In genomic region chr1:193349702-193350545, GRCm38 (mm10) we compare ENCODE assay signal across 27 mouse cellular contexts. TPM values are rescaled to one million over a fixed set of nuclear protein-coding genes. Genes with fewer than 3 reads are reported as not detected.
DNase-seq lines count a peak whose midpoint lies in the region; ATAC-seq lines count a peak whose summit lies in the region.
"Had no signal": no experiment of that assay in that cellular context is flagged by ENCODE, and none has a peak within 500 bp of the region (broad histone marks: within the 10 kb centered on the region; RNA-seq: fewer than 3 reads in every experiment).

No protein-coding gene starts in this region.

- no peak overlapping the region for H3K27ac ChIP-seq in kidney, embryonic 15.5 days
- H3K27ac ChIP-seq: heart, embryonic 13.5 days; hindbrain, embryonic 15.5 days; intestine, embryonic 15.5 days; liver, embryonic 15.5 days; stomach, postnatal 0 days had no signal

- H3K36me3 ChIP-seq in kidney, embryonic 15.5 days, result peaks cover 10% of the 10 kb centered on the region
- H3K36me3 ChIP-seq: G1E; intestine, embryonic 15.5 days; liver, embryonic 15.5 days had no signal

- H3K4me2 ChIP-seq in kidney, embryonic 15.5 days, result no peak overlapping the region
- H3K4me2 ChIP-seq: heart, embryonic 13.5 days; hindbrain, embryonic 15.5 days; intestine, embryonic 15.5 days; liver, embryonic 15.5 days; lung, embryonic 14.5 days had no signal

- no peak overlapping the region for H3K4me3 ChIP-seq in kidney, embryonic 15.5 days (replicated peaks)
- H3K4me3 ChIP-seq: erythroblast, embryonic 14.5 days; heart, embryonic 13.5 days; hindbrain, embryonic 15.5 days; intestine, embryonic 15.5 days; liver, embryonic 15.5 days had no signal

- H3K9me3 ChIP-seq in kidney, embryonic 15.5 days (replicated peaks), result no peaks in the 10 kb centered on the region
- H3K9me3 ChIP-seq: G1E; heart, embryonic 13.5 days; hindbrain, embryonic 15.5 days; intestine, embryonic 15.5 days; liver, embryonic 15.5 days had no signal

- H3K4me1 ChIP-seq in kidney, embryonic 15.5 days, result no peaks in the 10 kb centered on the region
- H3K4me1 ChIP-seq: hindbrain, embryonic 15.5 days; intestine, embryonic 15.5 days; liver, embryonic 15.5 days had no signal

- DNase-seq in CD4-positive, CD25-positive, alpha-beta regulatory T cell, adult 2 months (ENCODE audit: low read depth, low spot score), result peak; percentile 67
- peak; percentile 69 for DNase-seq in naive thymus-derived CD4-positive, alpha-beta T cell, adult 2 months (ENCODE audit: low read depth)
- DNase-seq in thymus, postnatal 14 days, result peak; percentile 62
- DNase-seq in neural tube, embryonic 10.5 days (ENCODE audit: extremely low spot score, low spot score), result no peak
- no peak for DNase-seq in kidney, adult 11 months
- DNase-seq in kidney, postnatal 10 days, result no peak
- DNase-seq: adrenal gland, postnatal 14 days; cerebellum, adult 11 months; cerebellum, adult 9-10 months; cerebellum, postnatal 36 days; gastrocnemius, postnatal 10 days; heart, postnatal 10 days; kidney, adult 9 months; kidney, postnatal 25 days; liver; lung, embryonic 14.5 days; lung, postnatal 14 days had no signal

- no peaks in the 10 kb centered on the region for H3K27me3 ChIP-seq in kidney, embryonic 15.5 days
- H3K27me3 ChIP-seq: heart, embryonic 13.5 days; hindbrain, embryonic 15.5 days; intestine, embryonic 15.5 days; liver, embryonic 15.5 days had no signal

- no peak overlapping the region for H3K9ac ChIP-seq in kidney, embryonic 15.5 days
- H3K9ac ChIP-seq: heart, embryonic 13.5 days; hindbrain, embryonic 15.5 days; intestine, embryonic 15.5 days; liver, embryonic 15.5 days; lung, embryonic 14.5 days had no signal

- 82% methylated on average over 10 of the region's 10 CpGs for WGBS in kidney, embryonic 15.5 days

- peak; percentile 67 for ATAC-seq in activated CD4-positive, CD25-positive, alpha-beta regulatory T cell, adult 4 months
- ATAC-seq in kidney, embryonic 15.5 days (replicated peaks; ENCODE audit: low FRiP score), result no peak
- ATAC-seq: intestine, embryonic 15.5 days; midbrain, embryonic 16.5 days had no signal

RNA-seq across cellular contexts. Expression of gene Camk1g, which starts 20.2 kb away (rescaled TPM):
- polyA plus RNA-seq in activated CD4-positive, CD25-positive, alpha-beta regulatory T cell, adult 4 months (2017; shearing (Covaris generic)), result not detected
- polyA plus RNA-seq in kidney, embryonic 15.5 days (2015; fragmentation: Nextera tagmentation; extraction: Ambion mirVana), result 11.0 and 14.0 TPM in 2 replicates
- polyA plus RNA-seq: erythroblast, embryonic 14.5 days; G1E had no signal

Comparison
In these comparisons a context has a peak if more than half of its experiments do, and no peak if none do; other contexts are left out.
1. DNase-seq: peak in CD4-positive, CD25-positive, alpha-beta regulatory T cell, adult 2 months (single experiment), naive thymus-derived CD4-positive, alpha-beta T cell, adult 2 months (single experiment) and thymus, postnatal 14 days (single experiment); none in neural tube, embryonic 10.5 days (single experiment), kidney, adult 11 months (single experiment) and kidney, postnatal 10 days (single experiment).
2. RNA of gene Camk1g, which starts 20.2 kb away (polyA plus RNA-seq): 11.0 to 14.0 TPM in kidney, embryonic 15.5 days; not detected in activated CD4-positive, CD25-positive, alpha-beta regulatory T cell, adult 4 months; every median in the first group is over 10 times any median in the second.